Mouse (Mus musculus): Measurements from ENCODE around the gene Mgat3. TPM values are rescaled to one million over a fixed set of nuclear protein-coding genes. Genes with fewer than 3 reads are reported as not detected.

The Mgat3 gene
- polyA plus RNA-seq (2015; fragmentation: Nextera tagmentation; extraction: Ambion mirVana), result 9.4 and 9.5 TPM in 2 replicates

- Histone ChIP-seq H3K36me3 (ENCODE audit: insufficient read depth, low read length) (no peaks in the 10 kb centered on the region), H3K4me1 (ENCODE audit: insufficient read depth, low read length) (peaks cover 32% of the 10 kb centered on the region), H3K4me3 (ENCODE audit: low read length) (peak within 1 kb of the TSS; percentile 82), H3K27me3 (ENCODE audit: insufficient read depth, low read length) (no peaks in the 10 kb centered on the region), H3K9ac (replicated peaks; ENCODE audit: low read length) (peak within 1 kb of the TSS; percentile 92), H3K9me3 (ENCODE audit: low read length) (no peaks in the 10 kb centered on the region), H3K27ac (ENCODE audit: low read length) (peak within 1 kb of the TSS; percentile 72), H3K4me2 (replicated peaks; ENCODE audit: low read depth, low read length) (peak within 1 kb of the TSS; percentile 98)
- peak; percentile 58 for ATAC-seq (ENCODE audit: low FRiP score, low TSS enrichment)
- 4% methylated on average over 42 of the region's 85 CpGs for WGBS
These were observed at the start of gene Mgat3 for GRCm38 (mm10) chr15:80173001-80173771. Mgat3 (plus strand) TSS chr15:80173721.

GRCm38 (mm10) chr15:80124651-80125050, 48.9 kb upstream of the Mgat3 start:
- no peak overlapping the region for H3K4me2 ChIP-seq (replicated peaks; ENCODE audit: low read depth, low read length)
- no peaks in the 10 kb centered on the region for H3K27me3 ChIP-seq (ENCODE audit: insufficient read depth, low read length)
- no peak overlapping the region for H3K4me3 ChIP-seq (ENCODE audit: low read length)
- H3K36me3 ChIP-seq (ENCODE audit: insufficient read depth, low read length), result no peaks in the 10 kb centered on the region
- peaks cover 10% of the 10 kb centered on the region; the same call in 1 of the 2 replicates for H3K4me1 ChIP-seq (ENCODE audit: insufficient read depth, low read length)
- peak overlapping the region; percentile 15; the same call in 1 of the 2 replicates for H3K27ac ChIP-seq (ENCODE audit: low read length)
- H3K9ac ChIP-seq (replicated peaks; ENCODE audit: low read length), result no peak overlapping the region
- WGBS, result 71% methylated on average over 4 of the region's 4 CpGs
- H3K9me3 ChIP-seq (ENCODE audit: low read length), result no peaks in the 10 kb centered on the region
- ATAC-seq (ENCODE audit: low FRiP score, low TSS enrichment), result no peak

- Histone ChIP-seq H3K4me3 (ENCODE audit: low read length) (no peak overlapping the region), H3K9me3 (ENCODE audit: low read length) (no peaks in the 10 kb centered on the region), H3K36me3 (ENCODE audit: insufficient read depth, low read length) (no peaks in the 10 kb centered on the region), H3K4me2 (replicated peaks; ENCODE audit: low read depth, low read length) (no peak overlapping the region), H3K4me1 (ENCODE audit: insufficient read depth, low read length) (peaks cover 10% of the 10 kb centered on the region; the same call in 1 of the 2 replicates), H3K9ac (replicated peaks; ENCODE audit: low read length) (no peak overlapping the region), H3K27ac (ENCODE audit: low read length) (no peak overlapping the region), H3K27me3 (ENCODE audit: insufficient read depth, low read length) (no peaks in the 10 kb centered on the region)
- WGBS, result 59% methylated on average over 1 of the region's 1 CpGs
- no peak for ATAC-seq (ENCODE audit: low FRiP score, low TSS enrichment)
These were observed 46.3 kb upstream of the Mgat3 start for GRCm38 (mm10) chr15:80127191-80127590.

GRCm38 (mm10) chr15:80129982-80130381, 43.5 kb upstream of the Mgat3 start:
- H3K9ac ChIP-seq (replicated peaks; ENCODE audit: low read length), result no peak overlapping the region
- 88% methylated on average over 6 of the region's 6 CpGs for WGBS
- no peaks in the 10 kb centered on the region for H3K36me3 ChIP-seq (ENCODE audit: insufficient read depth, low read length)
- no peak overlapping the region for H3K4me3 ChIP-seq (ENCODE audit: low read length)
- peaks cover 16% of the 10 kb centered on the region for H3K4me1 ChIP-seq (ENCODE audit: insufficient read depth, low read length)
- no peak overlapping the region for H3K27ac ChIP-seq (ENCODE audit: low read length)
- H3K27me3 ChIP-seq (ENCODE audit: insufficient read depth, low read length), result no peaks in the 10 kb centered on the region
- no peak for ATAC-seq (ENCODE audit: low FRiP score, low TSS enrichment)
- no peaks in the 10 kb centered on the region for H3K9me3 ChIP-seq (ENCODE audit: low read length)
- H3K4me2 ChIP-seq (replicated peaks; ENCODE audit: low read depth, low read length), result no peak overlapping the region

GRCm38 (mm10) chr15:80130689-80131088, 42.8 kb upstream of the Mgat3 start:
- H3K4me2 ChIP-seq (replicated peaks; ENCODE audit: low read depth, low read length), result no peak overlapping the region
- H3K9ac ChIP-seq (replicated peaks; ENCODE audit: low read length), result no peak overlapping the region
- WGBS, result 78% methylated on average over 5 of the region's 5 CpGs
- H3K27me3 ChIP-seq (ENCODE audit: insufficient read depth, low read length), result no peaks in the 10 kb centered on the region
- ATAC-seq (ENCODE audit: low FRiP score, low TSS enrichment), result no peak
- no peaks in the 10 kb centered on the region for H3K36me3 ChIP-seq (ENCODE audit: insufficient read depth, low read length)
- no peak overlapping the region for H3K27ac ChIP-seq (ENCODE audit: low read length)
- no peak overlapping the region for H3K4me3 ChIP-seq (ENCODE audit: low read length)
- no peaks in the 10 kb centered on the region for H3K9me3 ChIP-seq (ENCODE audit: low read length)
- H3K4me1 ChIP-seq (ENCODE audit: insufficient read depth, low read length), result peaks cover 14% of the 10 kb centered on the region

GRCm38 (mm10) chr15:80131421-80131820, 42.1 kb upstream of the Mgat3 start:
- Histone ChIP-seq H3K27ac (ENCODE audit: low read length) (no peak overlapping the region), H3K4me2 (replicated peaks; ENCODE audit: low read depth, low read length) (no peak overlapping the region), H3K4me3 (ENCODE audit: low read length) (no peak overlapping the region), H3K27me3 (ENCODE audit: insufficient read depth, low read length) (no peaks in the 10 kb centered on the region), H3K36me3 (ENCODE audit: insufficient read depth, low read length) (no peaks in the 10 kb centered on the region), H3K9ac (replicated peaks; ENCODE audit: low read length) (no peak overlapping the region), H3K4me1 (ENCODE audit: insufficient read depth, low read length) (peaks cover 14% of the 10 kb centered on the region), H3K9me3 (ENCODE audit: low read length) (no peaks in the 10 kb centered on the region)
- ATAC-seq (ENCODE audit: low FRiP score, low TSS enrichment), result no peak
- WGBS, result 78% methylated on average over 6 of the region's 6 CpGs

GRCm38 (mm10) chr15:80132452-80132851, 41.1 kb upstream of the Mgat3 start:
- Histone ChIP-seq H3K27me3 (ENCODE audit: insufficient read depth, low read length) (no peaks in the 10 kb centered on the region), H3K27ac (ENCODE audit: low read length) (no peak overlapping the region), H3K36me3 (ENCODE audit: insufficient read depth, low read length) (no peaks in the 10 kb centered on the region; the same call in 1 of the 2 replicates), H3K9me3 (ENCODE audit: low read length) (no peaks in the 10 kb centered on the region), H3K9ac (replicated peaks; ENCODE audit: low read length) (peak overlapping the region; percentile 94), H3K4me2 (replicated peaks; ENCODE audit: low read depth, low read length) (peak overlapping the region; percentile 73), H3K4me3 (ENCODE audit: low read length) (peak overlapping the region; percentile 77), H3K4me1 (ENCODE audit: insufficient read depth, low read length) (peaks cover 14% of the 10 kb centered on the region)
- 62% methylated on average over 9 of the region's 9 CpGs for WGBS
- no peak for ATAC-seq (ENCODE audit: low FRiP score, low TSS enrichment)

- under 1% methylated on average over 56 of the region's 59 CpGs for WGBS
- H3K36me3 ChIP-seq (ENCODE audit: insufficient read depth, low read length), result no peaks in the 10 kb centered on the region; the same call in 1 of the 2 replicates
- ATAC-seq (ENCODE audit: low FRiP score, low TSS enrichment), result peak; percentile 96
These were observed 40.4 kb upstream of the Mgat3 start, which contains the start of gene Tab1 for GRCm38 (mm10) chr15:80132993-80133586. Tab1 (plus strand) TSS chr15:80133127.

GRCm38 (mm10) chr15:80133682-80134449, 39.7 kb upstream of the Mgat3 start:
- H3K4me2 ChIP-seq (replicated peaks; ENCODE audit: low read depth, low read length), result peak overlapping the region; percentile 73
- no peaks in the 10 kb centered on the region; the same call in 1 of the 2 replicates for H3K36me3 ChIP-seq (ENCODE audit: insufficient read depth, low read length)
- peak overlapping the region; percentile 77 for H3K4me3 ChIP-seq (ENCODE audit: low read length)
- H3K27me3 ChIP-seq (ENCODE audit: insufficient read depth, low read length), result no peaks in the 10 kb centered on the region
- H3K4me1 ChIP-seq (ENCODE audit: insufficient read depth, low read length), result peaks cover 14% of the 10 kb centered on the region
- H3K27ac ChIP-seq (ENCODE audit: low read length), result peak overlapping the region; percentile 100
- WGBS, result 10% methylated on average over 14 of the region's 14 CpGs
- peak; percentile 35; the same call in 1 of the 2 replicates for ATAC-seq (ENCODE audit: low FRiP score, low TSS enrichment)
- H3K9ac ChIP-seq (replicated peaks; ENCODE audit: low read length), result peak overlapping the region; percentile 94
- H3K9me3 ChIP-seq (ENCODE audit: low read length), result no peaks in the 10 kb centered on the region

More at GRCm38 (mm10) chr15:80132993-80133586, 40.4 kb upstream of the Mgat3 start, which contains the start of gene Tab1:
- Histone ChIP-seq H3K9me3 (ENCODE audit: low read length) (no peaks in the 10 kb centered on the region), H3K9ac (replicated peaks; ENCODE audit: low read length) (peak within 1 kb of the TSS; percentile 94), H3K4me3 (ENCODE audit: low read length) (peak within 1 kb of the TSS; percentile 77), H3K27ac (ENCODE audit: low read length) (peak within 1 kb of the TSS; percentile 100), H3K4me2 (replicated peaks; ENCODE audit: low read depth, low read length) (peak within 1 kb of the TSS; percentile 73), H3K4me1 (ENCODE audit: insufficient read depth, low read length) (peaks cover 14% of the 10 kb centered on the region), H3K27me3 (ENCODE audit: insufficient read depth, low read length) (no peaks in the 10 kb centered on the region)
